Mouse (Mus musculus) midbrain, postnatal 0 days (tissue): ENCODE measurements at regions not wholly inside any gene's neighbourhood (a gene's known extent, or its start where the extent isn't known, plus 50 kb on each side); places are given as distances from the start of the nearest gene placed in this dataset.

Source experiments
- ATAC-seq: fragments of 200-750 bp; cut with Nextera tagmentation; 2 replicates; pipeline ENCODE4 v1.8.0; 2017; ENCODE audit warnings: moderate number of reproducible peaks, mild to moderate bottlenecking, moderate TSS enrichment, moderate library complexity; ENCODE audit not compliant: low FRiP score
- DNase-seq: peaks from one replicate; pipeline ENCODE4 v3.0.0-alpha.2; 2015; ENCODE audit warnings: low spot score
- H3K27ac ChIP-seq: fragments of 300-500 bp; sonication (generic); 2 replicates; pipeline ENCODE4 v1.5.1; 2014; ENCODE audit warnings: low read depth, mild to moderate bottlenecking, low read length, mixed read lengths
- H3K27me3 ChIP-seq: fragments of 300-500 bp; sonication (generic); 2 replicates; pipeline ENCODE4 v1.6.1; 2014; ENCODE audit warnings: low read length, control low read depth, mixed read lengths; ENCODE audit not compliant: insufficient read depth
- H3K36me3 ChIP-seq: fragments of 300-500 bp; sonication (generic); 2 replicates; pipeline ENCODE4 v1.6.1; 2014; ENCODE audit warnings: low read length, control low read depth, mixed read lengths; ENCODE audit not compliant: insufficient read depth
- H3K4me1 ChIP-seq: fragments of 300-500 bp; sonication (generic); 2 replicates; pipeline ENCODE4 v1.6.1; 2014; ENCODE audit warnings: mild to moderate bottlenecking, control low read depth, antibody characterized with exemption, low read length, mixed read lengths; ENCODE audit not compliant: insufficient read depth
- H3K4me2 ChIP-seq: fragments of 300-500 bp; sonication (generic); 2 replicates; pipeline ENCODE4 v1.6.1; 2014; ENCODE audit warnings: low read depth, mild to moderate bottlenecking, low read length, mixed read lengths; ENCODE audit not compliant: poor library complexity, severe bottlenecking
- H3K4me3 ChIP-seq: fragments of 300-500 bp; sonication (generic); 2 replicates; pipeline ENCODE4 v1.5.1; 2014; ENCODE audit warnings: low read depth, mild to moderate bottlenecking, low read length, moderate library complexity
- H3K9ac ChIP-seq: fragments of 300-500 bp; sonication (generic); replicated peaks from 2 replicates; pipeline ENCODE4 v1.6.1; 2014; ENCODE audit warnings: mild to moderate bottlenecking, low read length, moderate library complexity, mixed read lengths; ENCODE audit not compliant: poor library complexity, severe bottlenecking
- H3K9me3 ChIP-seq: fragments of 300-500 bp; sonication (generic); 2 replicates; pipeline ENCODE4 v1.6.1; 2016; ENCODE audit warnings: low read length, control low read depth
- CTCF ChIP-seq: IDR thresholded peaks from 2 replicates; pipeline ENCODE4 v1.5.1; 2016; ENCODE audit warnings: antibody characterized with exemption, mild to moderate bottlenecking
- WGBS: fragments of 180-500 bp; shearing (Covaris S2); extraction: QIAGEN DNeasy Blood & Tissue Kit; methylation state at CpG from one replicate; pipeline ENCODE4 v1.1.7; 2014; 5-methylcytosine and 5-hydroxymethylcytosine counted together

DNA sequence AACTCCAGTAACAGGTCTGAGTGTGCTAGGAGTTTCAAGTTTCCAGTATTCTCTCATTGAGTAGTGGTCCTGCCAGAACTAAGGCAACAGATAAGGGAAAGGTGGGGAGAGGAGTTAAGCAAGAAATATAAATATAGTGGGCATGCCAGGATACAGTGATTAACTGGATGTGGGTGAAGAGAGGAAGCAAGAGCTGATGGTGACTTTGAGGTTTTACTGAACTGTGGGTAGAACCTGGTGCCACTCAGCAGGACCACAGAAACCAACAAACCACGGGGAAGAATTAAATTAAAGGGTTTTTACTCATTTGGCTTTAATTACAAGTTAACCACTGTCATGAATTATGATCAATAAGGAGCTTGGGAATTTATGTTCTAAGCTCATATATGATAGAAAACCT, 154.5 kb upstream of the Plppr1 start:
- TF ChIP-seq CTCF = no peak
- ATAC-seq (no peak), DNase-seq (no peak)
- no peak overlapping the region for H3K9ac ChIP-seq
- H3K4me2 ChIP-seq = no peak overlapping the region
- H3K4me1 ChIP-seq = no peaks in the 10 kb centered on the region
- 52% methylated on average over 1 of the region's 1 CpGs for WGBS
- H3K9me3 ChIP-seq = no peaks in the 10 kb centered on the region
- H3K27me3 ChIP-seq = no peaks in the 10 kb centered on the region
- no peak overlapping the region for H3K27ac ChIP-seq
- no peaks in the 10 kb centered on the region for H3K36me3 ChIP-seq
- H3K4me3 ChIP-seq = no peak overlapping the region

DNA sequence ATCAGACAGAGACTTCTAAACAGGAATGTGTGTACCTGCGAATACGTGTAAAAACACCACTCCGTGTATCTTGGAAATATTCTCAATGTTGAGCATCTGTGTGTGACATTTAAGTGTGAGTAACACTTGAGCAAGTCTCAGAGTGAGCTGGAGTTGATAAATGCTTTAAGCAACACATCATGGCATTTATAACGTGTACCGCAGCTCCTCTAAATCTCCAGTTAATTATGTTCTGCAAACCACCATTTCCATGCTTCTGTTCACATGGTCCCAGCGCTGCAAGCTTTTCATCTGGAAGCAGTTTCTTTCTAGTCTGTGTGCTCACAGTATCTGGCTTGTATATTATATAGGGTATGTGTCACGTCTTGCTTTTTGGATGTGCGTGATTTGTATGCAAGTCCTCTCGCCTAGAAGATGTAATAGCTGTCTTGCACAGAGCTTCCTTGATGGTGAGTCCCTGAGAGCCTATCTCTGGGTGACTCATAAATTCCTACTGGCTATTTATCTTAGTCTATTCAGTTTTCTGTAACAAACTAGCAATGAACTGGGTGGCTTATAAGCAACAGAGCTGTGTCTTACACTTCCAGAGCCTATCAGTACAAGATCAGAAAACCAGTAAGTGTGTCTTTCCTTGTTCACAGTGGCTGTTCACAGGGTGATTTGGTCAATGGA, 153.7 kb upstream of the Plppr1 start:
- TF ChIP-seq CTCF = no peak
- no peaks in the 10 kb centered on the region for H3K27me3 ChIP-seq
- H3K4me2 ChIP-seq = no peak overlapping the region
- H3K36me3 ChIP-seq = no peaks in the 10 kb centered on the region
- H3K9ac ChIP-seq = no peak overlapping the region
- 73% methylated on average over 9 of the region's 9 CpGs for WGBS
- ATAC-seq = no peak
- DNase-seq = no peak
- no peak overlapping the region for H3K4me3 ChIP-seq
- H3K27ac ChIP-seq = no peak overlapping the region
- H3K4me1 ChIP-seq = no peaks in the 10 kb centered on the region
- no peaks in the 10 kb centered on the region for H3K9me3 ChIP-seq

DNA sequence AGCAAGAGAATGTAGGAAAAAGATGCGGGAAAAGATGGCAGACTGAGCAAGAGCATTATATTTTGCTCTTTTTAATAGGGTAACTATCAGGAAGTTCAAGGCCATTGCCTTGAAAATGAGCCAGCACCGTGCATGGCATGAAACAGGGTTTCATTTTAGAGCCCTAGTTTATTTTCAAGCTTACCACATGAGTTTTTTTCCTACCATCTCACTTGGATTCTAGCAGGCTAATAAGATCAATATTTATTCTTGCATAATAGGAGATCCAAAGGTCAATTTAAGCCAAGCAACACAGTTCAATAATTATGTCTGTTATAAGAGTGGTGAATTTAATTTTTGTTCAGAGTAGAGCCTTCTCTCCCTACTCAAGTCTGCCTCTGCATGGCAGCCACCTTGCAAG, 149.9 kb upstream of the Plppr1 start:
- 74% methylated on average over 2 of the region's 2 CpGs for WGBS
- ATAC-seq = no peak
- no peak overlapping the region for H3K4me3 ChIP-seq

DNA sequence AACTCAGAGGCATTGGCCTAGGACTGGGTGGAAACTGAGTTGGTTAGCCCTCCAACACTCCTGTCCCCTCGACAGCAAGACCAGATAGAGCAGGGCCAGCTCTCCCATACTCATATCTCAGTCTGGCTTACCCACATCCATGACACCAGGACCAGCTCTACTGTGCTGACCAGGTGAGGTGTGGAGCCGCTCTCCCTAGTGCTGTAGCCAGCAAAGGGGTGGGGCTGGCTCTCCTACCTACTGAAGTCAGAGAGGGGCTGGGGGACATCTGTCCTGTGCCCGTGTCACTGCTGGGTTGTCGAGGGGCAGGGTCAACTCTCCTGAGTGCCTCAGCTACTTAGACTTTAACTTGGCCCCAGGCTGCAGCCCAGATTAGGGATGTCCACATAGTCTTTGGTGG, 145.8 kb upstream of the Plppr1 start:
- H3K9ac ChIP-seq = no peak overlapping the region
- H3K4me3 ChIP-seq = no peak overlapping the region
- no peaks in the 10 kb centered on the region for H3K4me1 ChIP-seq
- DNase-seq (no peak), ATAC-seq (no peak)
- H3K36me3 ChIP-seq = no peaks in the 10 kb centered on the region
- no peaks in the 10 kb centered on the region for H3K27me3 ChIP-seq
- 73% methylated on average over 4 of the region's 4 CpGs for WGBS
- no peak for TF ChIP-seq CTCF
- H3K9me3 ChIP-seq = no peaks in the 10 kb centered on the region
- no peak overlapping the region for H3K27ac ChIP-seq
- no peak overlapping the region for H3K4me2 ChIP-seq

More for the DNA sequence above, 149.9 kb upstream of the Plppr1 start:
- Histone ChIP-seq H3K9me3 (no peaks in the 10 kb centered on the region), H3K4me1 (no peaks in the 10 kb centered on the region), H3K4me2 (no peak overlapping the region), H3K27ac (no peak overlapping the region), H3K9ac (no peak overlapping the region), H3K27me3 (no peaks in the 10 kb centered on the region), H3K36me3 (no peaks in the 10 kb centered on the region)
- TF ChIP-seq CTCF = no peak
- no peak for DNase-seq

DNA sequence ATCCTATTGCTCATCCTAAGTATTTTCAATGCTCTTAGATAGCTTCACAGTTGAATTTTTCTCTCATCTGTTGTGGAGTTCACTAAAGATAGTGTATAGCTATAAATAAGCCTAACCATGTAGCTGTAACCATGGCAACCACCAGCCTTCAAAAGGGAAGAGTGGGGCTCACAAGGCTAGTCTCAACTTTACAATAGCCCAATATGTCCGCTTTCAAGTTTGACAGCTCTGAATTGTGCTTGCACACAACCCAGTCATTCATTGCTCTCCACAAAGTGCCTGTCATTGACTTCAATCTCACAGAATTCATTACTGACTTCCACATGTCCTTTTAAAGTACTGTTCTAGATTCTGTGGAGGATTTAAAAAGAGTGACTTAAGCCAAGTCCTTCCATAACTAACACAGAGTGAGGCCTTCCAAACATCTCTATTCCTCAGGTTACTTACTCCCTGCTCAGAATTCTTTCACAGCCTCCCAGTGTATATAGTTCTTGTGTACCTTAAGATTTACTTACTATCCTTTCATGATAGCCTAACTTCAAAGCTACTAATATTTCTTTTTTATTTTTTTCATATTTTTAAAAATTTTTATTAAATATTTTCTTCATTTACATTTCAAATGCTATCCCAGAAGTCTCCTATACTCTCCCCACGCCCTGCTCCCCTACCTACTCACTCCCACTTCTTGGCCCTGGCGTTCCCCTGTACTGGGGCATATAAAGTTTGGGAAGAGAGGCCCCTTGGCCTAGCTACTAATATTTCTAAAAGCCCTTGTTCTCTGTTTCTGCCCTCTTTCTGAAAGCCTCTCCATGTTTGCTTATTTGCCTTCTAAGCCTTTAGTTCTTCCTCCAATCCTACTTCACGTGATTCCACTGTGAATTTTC, 134.3 kb upstream of the Plppr1 start:
- 51% methylated on average over 4 of the region's 4 CpGs for WGBS
- H3K36me3 ChIP-seq = no peaks in the 10 kb centered on the region
- no peaks in the 10 kb centered on the region for H3K27me3 ChIP-seq
- ATAC-seq (peak; percentile 85), DNase-seq (peak; percentile 79)
- no peak overlapping the region for H3K27ac ChIP-seq
- no peak for TF ChIP-seq CTCF
- no peak overlapping the region for H3K4me3 ChIP-seq
- H3K9ac ChIP-seq = no peak overlapping the region
- H3K9me3 ChIP-seq = no peaks in the 10 kb centered on the region
- H3K4me2 ChIP-seq = no peak overlapping the region
- no peaks in the 10 kb centered on the region; the same call in 1 of the 2 replicates for H3K4me1 ChIP-seq

DNA sequence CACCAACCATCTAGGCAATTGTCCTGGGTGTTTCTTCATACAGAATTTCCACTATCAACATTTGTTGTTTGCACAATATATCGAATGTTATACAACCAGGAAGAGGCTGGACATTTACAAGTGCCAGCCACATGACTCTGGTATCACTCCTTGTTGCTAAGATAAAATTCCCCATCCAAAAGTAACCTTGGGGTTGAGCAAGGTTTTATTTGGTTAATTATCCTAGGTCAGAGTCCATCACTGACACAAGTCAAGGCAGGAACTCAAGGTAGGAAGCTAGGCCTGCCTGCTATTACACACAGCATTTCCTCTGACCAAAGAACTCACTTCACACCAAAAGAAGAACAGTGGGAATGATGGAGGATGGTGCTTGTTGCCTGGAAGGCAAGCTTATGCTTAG, 120.7 kb upstream of the Plppr1 start:
- Histone ChIP-seq H3K4me3 (no peak overlapping the region), H3K4me2 (no peak overlapping the region), H3K27ac (no peak overlapping the region), H3K9me3 (no peaks in the 10 kb centered on the region), H3K4me1 (no peaks in the 10 kb centered on the region; the same call in 1 of the 2 replicates), H3K9ac (no peak overlapping the region), H3K27me3 (no peaks in the 10 kb centered on the region), H3K36me3 (no peaks in the 10 kb centered on the region)
- no peak for TF ChIP-seq CTCF
- DNase-seq (no peak), ATAC-seq (no peak)
- 90% methylated on average over 1 of the region's 1 CpGs for WGBS
